Mouse (Mus musculus) erythroblast, embryonic 14.5 days (primary cell): ENCODE results near the gene Tmem200a.

Experiments
- GATA1 ChIP-seq: IDR thresholded peaks from 2 replicates; pipeline ENCODE4 v1.6.1; 2012; ENCODE audit warnings: low read length, inconsistent platforms, mixed read lengths
- TAL1 ChIP-seq: IDR thresholded peaks from 3 replicates; pipeline ENCODE4 v1.6.1; 2012; ENCODE audit warnings: low read length, inconsistent platforms, mixed read lengths

DNA sequence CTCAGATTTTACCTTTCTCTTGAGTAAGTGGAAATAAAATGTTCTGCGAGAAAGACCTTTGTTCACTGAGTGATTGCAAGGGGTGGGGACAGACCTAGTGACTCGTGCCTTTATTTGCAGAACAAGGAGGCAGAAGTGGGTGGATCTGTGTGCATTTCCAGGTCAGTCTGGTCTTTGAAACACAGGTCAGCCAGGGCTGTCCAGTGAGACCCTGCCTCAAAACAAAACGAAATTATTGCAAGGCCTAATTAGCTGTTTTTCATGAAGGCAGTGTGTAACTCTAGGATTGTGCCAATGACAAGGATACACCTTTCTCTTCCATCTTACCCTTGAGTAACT is 150.4 kb downstream of the Tmem200a start:
- TF ChIP-seq GATA1: no peak
- no peak for TF ChIP-seq TAL1
